Mouse (Mus musculus) CH12.LX (cell line): Measurements from ENCODE around the gene Dyrk3. TPM values are rescaled to one million over a fixed set of nuclear protein-coding genes. Genes with fewer than 3 reads are reported as not detected.

ENCODE experiments used
- DNase-seq: peaks from one replicate; pipeline ENCODE4 v3.0.0-alpha.2; 2013; ENCODE audit errors: extremely low read depth
- H3K27ac ChIP-seq: 2 replicates; pipeline ENCODE4 v1.5.1; 2012; ENCODE audit warnings: low read depth, mild to moderate bottlenecking, control low read depth, moderate library complexity; ENCODE audit not compliant: insufficient read depth
- H3K27me3 ChIP-seq: replicated peaks from 2 replicates; pipeline ENCODE3; 2012; ENCODE audit warnings: inconsistent platforms
- H3K36me3 ChIP-seq, 2 experiments: replicated peaks in 1 of 2; 2 replicates each; pipeline versions ENCODE3 to v1.6.1; 2012; ENCODE audit warnings: inconsistent platforms in 1 of 2, low read length in 1 of 2, mild to moderate bottlenecking in 1 of 2, mixed read lengths in 1 of 2, moderate library complexity in 1 of 2; ENCODE audit not compliant: control insufficient read depth in 1 of 2, insufficient read depth in 1 of 2
- H3K4me1 ChIP-seq, 2 experiments: 2 replicates each; pipeline ENCODE4 v1.6.1; 2012; ENCODE audit warnings: inconsistent platforms in 1 of 2, moderate library complexity in 1 of 2; ENCODE audit not compliant: insufficient read depth in 2 of 2, control insufficient read depth in 1 of 2
- H3K4me2 ChIP-seq: 2 replicates; pipeline ENCODE4 v1.6.1; 2012; ENCODE audit warnings: low read depth, mild to moderate bottlenecking, control low read depth; ENCODE audit not compliant: poor library complexity, insufficient read depth, severe bottlenecking
- H3K4me3 ChIP-seq, 3 experiments: fragments of 150-350 bp in 1 of 3; sonication (generic) in 1 of 3; replicated peaks in 1 of 3; 2 replicates each; pipeline versions ENCODE3 to v1.5.1; 2011 to 2012; ENCODE audit warnings: low read depth in 2 of 3, low read length in 2 of 3, mild to moderate bottlenecking in 2 of 3, moderate library complexity in 2 of 3, control low read depth in 1 of 3, improper control_type of control experiment in 1 of 3, inconsistent platforms in 1 of 3, mixed read lengths in 1 of 3; ENCODE audit not compliant: poor library complexity in 1 of 3
- H3K79me2 ChIP-seq: replicated peaks from 2 replicates; pipeline ENCODE4 v1.6.1; 2012; ENCODE audit warnings: mild to moderate bottlenecking, moderate library complexity; ENCODE audit not compliant: control insufficient read depth, poor library complexity, insufficient read depth, severe bottlenecking; ENCODE audit errors: extremely low read depth
- H3K9ac ChIP-seq: 2 replicates; pipeline ENCODE4 v1.6.1; 2012; ENCODE audit warnings: low read depth, mild to moderate bottlenecking, control low read depth, moderate library complexity; ENCODE audit not compliant: insufficient read depth
- H3K9me3 ChIP-seq: replicated peaks from 2 replicates; pipeline ENCODE3; 2012; ENCODE audit warnings: low read length, inconsistent platforms, mixed read lengths
- BHLHE40 ChIP-seq: IDR thresholded peaks from 2 replicates; pipeline ENCODE4 v1.6.1; 2011; ENCODE audit warnings: mild to moderate bottlenecking, low read depth, low read length, improper control_type of control experiment
- ELF1 ChIP-seq: IDR thresholded peaks from 2 replicates; pipeline ENCODE4 v1.6.1; 2014; ENCODE audit warnings: low read depth, mild to moderate bottlenecking, inconsistent platforms, low read length, improper control_type of control experiment
- EP300 ChIP-seq: IDR thresholded peaks from 2 replicates; pipeline ENCODE4 v1.6.1; 2011; ENCODE audit warnings: low read length, improper control_type of control experiment
- ETS1 ChIP-seq: conservative IDR thresholded peaks from 2 replicates; pipeline ENCODE4 v1.6.1; 2012; ENCODE audit warnings: low read depth, mild to moderate bottlenecking, inconsistent platforms, low read length, improper control_type of control experiment, moderate library complexity
- HCFC1 ChIP-seq: IDR thresholded peaks from 2 replicates; pipeline ENCODE4 v1.6.1; 2012; ENCODE audit warnings: low read depth, mild to moderate bottlenecking, inconsistent platforms, low read length, improper control_type of control experiment
- IRF4 ChIP-seq: IDR thresholded peaks from 2 replicates; pipeline ENCODE4 v1.6.1; 2014; ENCODE audit warnings: low read depth, mild to moderate bottlenecking, inconsistent platforms, low read length, improper control_type of control experiment
- JUN ChIP-seq: IDR thresholded peaks from 2 replicates; pipeline ENCODE4 v1.6.1; 2011; ENCODE audit warnings: low read depth, mild to moderate bottlenecking, low read length, improper control_type of control experiment, moderate library complexity; ENCODE audit not compliant: insufficient read depth
- KAT2A ChIP-seq: IDR thresholded peaks from 2 replicates; pipeline ENCODE4 v1.6.1; 2012; ENCODE audit warnings: low read length, improper control_type of control experiment, inconsistent platforms; ENCODE audit not compliant: insufficient replicate concordance
- MAFK ChIP-seq: IDR thresholded peaks from 2 replicates; pipeline ENCODE4 v1.6.1; 2011; ENCODE audit warnings: low read length, improper control_type of control experiment; ENCODE audit not compliant: insufficient replicate concordance
- MAX ChIP-seq: IDR thresholded peaks from 2 replicates; pipeline ENCODE4 v1.6.1; 2011; ENCODE audit warnings: low read length, improper control_type of control experiment
- MXI1 ChIP-seq: IDR thresholded peaks from 2 replicates; pipeline ENCODE4 v1.6.1; 2011; ENCODE audit warnings: mild to moderate bottlenecking, low read depth, low read length, improper control_type of control experiment
- MYC ChIP-seq: IDR thresholded peaks from 2 replicates; pipeline ENCODE4 v1.6.1; 2011; ENCODE audit warnings: low read depth, mild to moderate bottlenecking, improper control_type of control experiment, low read length
- NELFE ChIP-seq: IDR thresholded peaks from 2 replicates; pipeline ENCODE4 v1.6.1; 2011; ENCODE audit warnings: low read depth, low read length, improper control_type of control experiment
- NRF1 ChIP-seq: IDR thresholded peaks from 2 replicates; pipeline ENCODE4 v1.6.1; 2014; ENCODE audit warnings: low read depth, mild to moderate bottlenecking, inconsistent platforms, low read length, improper control_type of control experiment, moderate library complexity
- POLR2A ChIP-seq: IDR thresholded peaks from 2 replicates; pipeline ENCODE4 v1.6.1; 2011; ENCODE audit warnings: low read depth, mild to moderate bottlenecking, improper control_type of control experiment, low read length
- RAD21 ChIP-seq: IDR thresholded peaks from 2 replicates; pipeline ENCODE4 v1.6.1; 2011; ENCODE audit warnings: low read depth, mild to moderate bottlenecking, low read length, improper control_type of control experiment, moderate library complexity
- RCOR1 ChIP-seq: conservative IDR thresholded peaks from 2 replicates; pipeline ENCODE4 v1.6.1; 2012; ENCODE audit warnings: low read depth, mild to moderate bottlenecking, inconsistent platforms, low read length, improper control_type of control experiment
- SIN3A ChIP-seq: IDR thresholded peaks from 2 replicates; pipeline ENCODE4 v1.6.1; 2012; ENCODE audit warnings: low read length, improper control_type of control experiment, inconsistent platforms
- SMC3 ChIP-seq: IDR thresholded peaks from 2 replicates; pipeline ENCODE4 v1.6.1; 2011; ENCODE audit warnings: low read depth, low read length, improper control_type of control experiment
- TBP ChIP-seq: conservative IDR thresholded peaks from 2 replicates; pipeline ENCODE4 v1.6.1; 2011; ENCODE audit warnings: low read depth, low read length, improper control_type of control experiment
- TCF12 ChIP-seq: IDR thresholded peaks from 2 replicates; pipeline ENCODE4 v1.6.1; 2014; ENCODE audit warnings: low read depth, mild to moderate bottlenecking, inconsistent platforms, low read length, improper control_type of control experiment
- UBTF ChIP-seq: IDR thresholded peaks from 2 replicates; pipeline ENCODE4 v1.6.1; 2012; ENCODE audit warnings: low read depth, mild to moderate bottlenecking, inconsistent platforms, low read length, improper control_type of control experiment, moderate library complexity
- USF1 ChIP-seq: IDR thresholded peaks from 2 replicates; pipeline ENCODE4 v1.6.1; 2014; ENCODE audit warnings: low read depth, mild to moderate bottlenecking, inconsistent platforms, low read length, improper control_type of control experiment
- ZC3H11A ChIP-seq: IDR thresholded peaks from 2 replicates; pipeline ENCODE4 v1.6.1; 2012; ENCODE audit warnings: low read depth, mild to moderate bottlenecking, inconsistent platforms, low read length, improper control_type of control experiment
- ZKSCAN1 ChIP-seq: IDR thresholded peaks from 2 replicates; pipeline ENCODE4 v1.6.1; 2012; ENCODE audit warnings: low read depth, inconsistent platforms, low read length, improper control_type of control experiment, borderline replicate concordance
- ZMIZ1 ChIP-seq: IDR thresholded peaks from 2 replicates; pipeline ENCODE4 v1.6.1; 2012; ENCODE audit warnings: low read depth, mild to moderate bottlenecking, inconsistent platforms, low read length, improper control_type of control experiment
- dilution Hi-C: fragments of 300-500 bp; cut with MboI; formaldehyde crosslinking; loops from 2 replicates; pipeline ENCODE4 v1.14.3; 2020; ENCODE audit warnings: low sequenced_read_pairs; ENCODE audit not compliant: extremely low pct_unique_long_range_greater_than_20kb, extremely low pct_ligation_motif_present
- in situ Hi-C: fragments of 300-500 bp; cut with MboI; formaldehyde crosslinking; loops from 3 replicates; pipeline ENCODE4 v1.14.3; 2019; ENCODE audit warnings: low sequenced_read_pairs, low pct_ligation_motif_present, low pct_unique_long_range_greater_than_20kb, mixed read lengths
- polyA plus RNA-seq: library from polyadenylated mRNA; unstranded; fragments of >175 nt; gene quantifications from 2 replicates; pipeline ENCODE4 v1.2.1, GENCODE M21; 2012; ENCODE audit warnings: low read depth; ENCODE audit not compliant: insufficient read length
- total RNA-seq, 2 experiments: library from RNA; depleted of rRNA; stranded (reverse); fragments of 300-350 nt in 1 of 2; fragments of >200 nt in 1 of 2; gene quantifications; 2 replicates each; pipeline ENCODE4 v1.2.3; 2012 to 2014

The Dyrk3 gene
- total and polyA plus RNA-seq, 3 experiments: 6.4 to 10.1 (median 8.2) TPM

DNA sequence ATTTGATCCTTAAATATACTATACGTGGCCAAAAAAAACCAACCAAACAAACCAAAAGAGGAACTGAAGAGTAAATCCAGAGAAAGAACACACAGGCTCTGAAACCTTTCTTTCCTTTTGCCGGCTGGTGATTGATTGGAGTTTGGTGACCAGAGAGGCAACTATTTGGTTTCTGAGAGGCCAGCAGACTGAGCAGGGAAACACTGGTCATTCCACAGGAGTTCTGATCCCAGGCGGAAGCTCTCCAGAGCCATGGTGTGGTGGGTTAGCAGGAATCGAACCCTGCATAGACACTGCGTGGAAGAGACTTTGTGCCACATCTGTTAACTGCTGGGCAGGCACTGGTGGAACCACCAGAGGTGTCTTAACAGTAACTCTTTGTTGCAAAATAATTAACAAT lies 39.9 kb upstream of the Dyrk3 start:
- Histone ChIP-seq H3K27me3 (no peaks in the 10 kb centered on the region), H3K4me3 (no peak overlapping the region), H3K9me3 (no peaks in the 10 kb centered on the region), H3K4me1 (peaks cover 0 to 8% of the 10 kb centered on the region in 2 experiments; a peak in 2 of 4 replicates), H3K27ac (no peak overlapping the region), H3K79me2 (no peaks in the 10 kb centered on the region; the same call in 1 of the 2 replicates), H3K36me3 (peaks cover 76 to 93% of the 10 kb centered on the region in 2 experiments), H3K9ac (no peak overlapping the region), H3K4me2 (no peak overlapping the region)
- dilution Hi-C loops: no loop called here
- DNase-seq: no peak
- TF ChIP-seq TCF12: no peak
- TF ChIP-seq ETS1: no peak
- TF ChIP-seq ZC3H11A: no peak
- no peak for TF ChIP-seq TBP
- TF ChIP-seq HCFC1: no peak
- no peak for TF ChIP-seq ZMIZ1
- TF ChIP-seq USF1: no peak
- TF ChIP-seq BHLHE40: no peak
- no peak for TF ChIP-seq SMC3
- TF ChIP-seq IRF4: no peak
- no peak for TF ChIP-seq ELF1
- no peak for TF ChIP-seq UBTF
- TF ChIP-seq EP300: no peak
- no peak for TF ChIP-seq SIN3A
- no peak for TF ChIP-seq JUN
- no peak for TF ChIP-seq NELFE
- in situ Hi-C loops: no loop called here

DNA sequence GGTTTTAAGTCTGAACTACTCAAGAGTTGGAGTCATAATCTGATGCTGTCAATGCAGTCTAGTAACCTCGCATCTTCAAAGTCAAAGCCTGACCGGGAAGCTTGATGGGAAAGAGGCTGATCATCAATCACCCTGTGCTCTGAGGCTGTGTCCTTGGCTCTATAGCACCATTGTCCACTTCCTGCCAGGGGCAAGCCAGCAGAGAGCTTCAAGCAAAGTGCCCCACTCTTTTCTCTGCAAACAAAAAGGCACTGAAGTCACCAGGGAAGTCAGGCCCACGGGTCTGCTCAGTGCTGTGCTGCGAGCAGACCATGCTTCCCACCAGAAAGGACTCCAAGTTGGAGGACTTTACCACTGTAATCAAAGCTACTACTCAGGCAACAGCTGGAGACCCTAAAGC lies 39.1 kb upstream of the Dyrk3 start:
- no peak overlapping the region for H3K9ac ChIP-seq
- TF ChIP-seq HCFC1 (no peak), NRF1 (no peak), IRF4 (no peak), POLR2A (no peak), MAX (no peak), MYC (no peak), RCOR1 (no peak), RAD21 (no peak), ELF1 (no peak), ZKSCAN1 (no peak), JUN (no peak), ZC3H11A (no peak), KAT2A (no peak), TBP (no peak), MAFK (no peak), MXI1 (no peak)
- no peak overlapping the region for H3K4me2 ChIP-seq
- dilution Hi-C loops (no loop called here), in situ Hi-C loops (no loop called here)
- peaks cover 0 to 5% of the 10 kb centered on the region in 2 experiments; a peak in 2 of 4 replicates for H3K4me1 ChIP-seq
- H3K79me2 ChIP-seq: no peaks in the 10 kb centered on the region; the same call in 1 of the 2 replicates
- no peak overlapping the region for H3K4me3 ChIP-seq
- peaks cover 81 to 93% of the 10 kb centered on the region in 2 experiments for H3K36me3 ChIP-seq
- no peaks in the 10 kb centered on the region for H3K9me3 ChIP-seq
- DNase-seq: no peak
- H3K27me3 ChIP-seq: no peaks in the 10 kb centered on the region
- H3K27ac ChIP-seq: no peak overlapping the region
